Mouse (Mus musculus): ENCODE measurements around the gene Samd8.
A peak's percentile ranks its signal among the peaks of the same experiment; 100 is the strongest.

Gene Samd8

DNA sequence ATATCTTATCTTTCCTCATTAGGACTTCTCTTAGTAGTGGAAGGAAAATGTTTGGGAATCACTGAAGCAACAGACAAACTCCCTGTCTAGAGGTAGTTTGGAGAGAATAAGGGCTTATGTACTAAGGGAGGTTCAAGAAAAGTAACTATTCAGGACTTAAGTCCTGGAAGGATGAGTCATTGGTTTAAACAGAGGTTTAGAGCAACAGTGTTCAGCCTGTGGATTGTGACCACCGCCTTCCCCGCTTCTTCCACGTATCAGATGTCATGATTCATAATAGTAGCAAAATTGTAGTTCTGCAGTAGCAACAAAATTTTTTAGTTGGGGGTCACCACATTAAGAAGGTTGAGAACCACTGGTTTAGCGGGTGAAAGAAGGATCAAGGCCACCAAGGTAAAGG, 50.3 kb downstream of the Samd8 start:
- DNase-seq (ENCODE audit: low spot score) = no peak

DNA sequence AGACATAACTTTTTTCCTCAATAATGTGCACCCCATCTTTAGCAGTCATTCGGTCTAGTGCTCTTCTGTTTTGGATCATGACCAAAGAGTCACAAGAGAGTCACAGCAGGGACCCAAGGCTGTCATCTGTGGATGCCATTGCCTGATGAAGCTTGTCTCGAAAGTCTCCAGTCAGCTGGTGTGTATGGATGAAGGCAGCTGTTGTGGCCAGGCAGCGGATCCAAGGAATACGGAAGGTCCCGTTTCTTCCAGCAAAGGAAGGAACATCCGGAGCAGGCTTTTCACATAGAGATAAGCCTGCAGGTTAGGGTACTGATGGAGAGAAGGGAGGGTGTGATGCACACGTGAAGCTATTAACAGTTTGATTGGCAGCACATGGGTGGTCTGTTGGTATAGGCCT, 51.3 kb downstream of the Samd8 start:
- DNase-seq (ENCODE audit: low spot score) = no peak

DNA sequence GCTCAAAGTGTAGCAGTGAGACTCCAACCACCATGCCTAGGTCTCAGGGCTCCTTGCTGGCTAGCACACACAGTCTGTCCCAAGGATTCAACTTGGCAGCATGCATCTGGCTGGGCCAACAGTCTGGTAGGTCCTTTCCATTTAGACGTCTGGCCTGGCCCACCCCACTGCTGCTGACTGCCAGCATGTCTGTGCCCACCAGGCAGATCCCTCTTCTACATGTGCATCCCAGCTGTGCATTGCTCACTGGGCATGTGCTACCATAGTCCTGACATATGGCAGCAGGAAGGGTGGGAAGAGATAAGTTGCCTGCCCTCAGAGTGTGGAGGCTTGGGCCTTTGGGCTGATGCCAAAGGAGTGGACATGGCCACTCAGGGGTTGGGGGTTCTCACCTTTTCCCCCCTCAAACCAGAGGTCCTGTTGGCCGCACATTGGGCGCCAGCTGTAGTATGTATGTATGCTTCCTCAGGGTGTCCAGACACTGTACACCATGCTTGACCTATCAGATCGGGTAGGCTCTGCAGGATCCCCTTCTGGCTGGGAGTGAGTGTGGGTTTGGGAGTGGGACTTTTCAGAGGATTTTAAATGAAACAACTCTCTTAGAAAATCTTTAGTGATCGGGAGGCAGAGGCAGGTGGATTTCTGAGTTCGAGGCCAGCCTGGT, 52.3 kb downstream of the Samd8 start:
- DNase-seq (ENCODE audit: low spot score) = no peak

DNA sequence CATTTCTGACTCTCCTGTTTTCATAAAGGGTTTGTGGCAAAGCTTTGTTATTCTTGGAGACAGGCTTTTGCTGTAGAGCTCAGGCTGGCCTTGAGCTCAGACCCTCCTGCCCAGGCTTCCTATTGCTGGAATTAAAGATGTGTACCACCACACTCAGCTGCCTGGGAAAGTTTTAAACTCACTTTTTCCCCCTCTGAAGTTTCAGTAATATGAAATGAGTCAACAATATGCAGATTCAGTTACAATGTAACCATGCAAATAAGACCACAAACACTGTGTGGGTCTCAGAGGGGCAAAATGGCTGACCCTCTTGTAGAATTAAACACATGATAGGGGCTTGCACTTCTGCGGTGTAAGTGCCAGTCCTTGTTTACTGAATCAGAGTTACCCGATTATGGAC, 55.9 kb downstream of the Samd8 start:
- DNase-seq (ENCODE audit: low spot score) = no peak

DNA sequence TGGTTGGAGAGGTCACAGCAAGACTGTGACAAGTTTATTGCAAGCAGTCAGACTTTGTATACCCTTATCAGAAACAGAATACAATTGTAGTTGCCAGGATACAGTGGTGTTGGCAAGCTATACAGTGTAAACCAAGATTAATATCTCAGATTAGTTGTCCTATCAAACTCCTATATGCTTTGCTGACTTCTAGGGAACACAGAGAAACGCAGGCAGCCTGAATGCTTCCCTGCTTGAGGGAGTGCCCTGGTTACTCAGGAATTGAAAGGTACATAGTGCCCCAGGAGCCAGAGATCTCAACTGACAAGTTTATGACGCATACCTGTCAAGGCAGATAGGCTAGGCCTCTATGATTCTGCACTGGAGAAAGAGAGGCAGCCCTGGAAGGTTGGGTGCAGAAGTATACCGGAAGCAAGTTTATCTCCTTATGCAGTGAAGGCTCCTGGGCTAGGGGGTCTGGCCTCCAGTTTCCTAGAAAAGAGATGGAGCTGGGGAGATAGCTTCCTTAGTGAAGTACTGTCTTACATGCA, 56.4 kb downstream of the Samd8 start:
- DNase-seq (ENCODE audit: low spot score) = no peak

DNA sequence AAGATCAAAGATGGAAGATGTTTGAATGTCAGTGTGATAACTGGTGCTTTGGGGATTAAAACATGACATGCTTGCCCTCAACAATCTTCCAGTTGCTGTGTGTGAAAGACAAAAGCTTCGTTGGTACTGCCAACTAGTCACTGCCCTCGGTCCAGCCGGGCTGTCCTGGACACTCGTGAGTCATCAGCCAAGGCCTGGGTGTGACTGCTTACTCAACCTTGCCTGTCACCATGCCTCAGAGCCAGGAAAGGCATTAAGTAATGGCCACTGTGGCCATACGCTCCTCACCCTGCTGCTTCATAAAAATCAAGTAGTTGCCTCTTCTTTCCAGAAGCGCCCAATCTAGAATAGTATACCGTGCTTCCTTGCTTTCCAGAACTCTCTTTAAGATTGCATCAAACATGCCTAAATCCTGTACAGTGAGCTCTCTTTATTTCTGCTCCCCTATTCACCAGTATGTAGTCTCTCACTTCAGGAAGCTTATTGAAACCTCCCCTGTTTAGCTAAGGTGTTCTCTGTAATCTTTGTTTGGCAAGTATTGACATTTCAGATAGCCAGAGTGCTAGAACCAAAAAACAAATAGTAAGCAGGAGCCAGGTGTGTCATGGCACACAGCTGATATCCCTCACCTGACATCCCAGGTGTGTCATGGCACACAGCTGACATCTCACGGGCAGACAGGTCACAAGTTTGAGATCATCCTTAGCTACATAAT, 58.0 kb downstream of the Samd8 start:
- no peak for DNase-seq (ENCODE audit: low spot score)

DNA sequence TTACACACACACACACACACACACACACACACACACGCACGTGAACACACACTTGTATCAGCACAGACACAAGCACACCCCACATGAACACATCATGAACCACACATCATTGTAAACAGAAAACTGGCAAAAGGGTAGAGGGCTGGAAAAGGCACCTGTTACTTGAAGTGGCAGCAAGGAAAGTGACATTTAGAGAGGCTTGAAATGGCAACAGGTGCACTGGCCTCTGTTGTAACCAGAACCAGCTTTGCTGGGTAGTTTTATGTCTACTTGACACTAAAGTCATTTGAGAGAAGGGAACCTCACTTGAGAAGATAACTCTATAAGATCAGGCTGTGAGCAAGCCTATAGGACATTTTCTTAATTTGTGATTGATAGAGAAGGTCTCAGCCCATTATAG, 59.1 kb downstream of the Samd8 start:
- DNase-seq (ENCODE audit: low spot score) = no peak

DNA sequence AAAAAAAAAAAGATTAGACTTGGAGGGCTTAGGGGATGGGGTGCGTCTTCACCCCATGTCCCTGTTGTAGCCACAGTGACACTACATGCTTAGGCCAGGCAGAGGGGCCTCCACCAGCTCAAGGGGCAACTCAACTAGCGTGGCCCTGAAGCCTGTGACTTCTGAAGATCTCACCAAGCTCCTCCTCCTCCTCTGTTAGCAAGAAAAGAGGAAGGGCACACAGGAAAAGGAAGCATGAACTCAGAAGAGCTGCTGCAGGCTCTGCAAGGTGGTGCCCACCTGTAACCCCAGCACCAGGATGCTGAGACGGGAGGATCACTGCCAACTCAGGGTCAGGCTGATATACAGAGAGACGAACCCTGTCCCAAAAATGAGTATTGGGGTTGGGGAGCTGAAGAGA, 61.0 kb downstream of the Samd8 start:
- no peak for DNase-seq (ENCODE audit: low spot score)

DNA sequence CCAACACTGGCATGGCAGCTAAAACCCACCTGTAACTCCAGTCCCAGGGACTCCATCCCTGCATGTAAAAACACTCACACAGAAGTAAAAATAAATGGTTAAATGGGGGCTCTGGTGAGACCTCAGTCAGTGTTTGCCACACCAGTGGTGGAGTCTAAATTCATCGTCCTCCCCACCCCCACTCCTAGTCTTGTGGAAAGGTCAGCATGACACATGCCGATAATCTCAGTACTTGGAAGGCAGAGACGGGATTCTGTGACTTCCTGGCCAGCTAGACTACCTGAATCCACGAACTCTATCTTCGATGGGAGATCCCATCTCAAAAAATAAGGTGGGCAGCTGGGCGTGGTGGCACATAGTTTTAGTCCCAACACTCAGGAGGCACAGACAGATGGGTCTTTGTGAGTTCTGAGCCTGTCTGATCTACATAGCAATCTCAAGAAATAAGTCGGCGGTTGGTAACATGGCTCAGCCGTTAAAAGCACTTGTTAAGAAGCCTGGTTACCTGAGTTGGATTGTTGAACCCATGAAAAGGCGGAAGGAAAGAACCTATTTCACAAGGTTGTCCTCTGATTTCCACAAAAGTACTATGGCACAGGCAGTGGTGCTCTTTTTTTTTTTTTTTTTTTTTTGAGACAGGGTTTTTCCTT, 61.5 kb downstream of the Samd8 start:
- no peak for DNase-seq (ENCODE audit: low spot score)

DNA sequence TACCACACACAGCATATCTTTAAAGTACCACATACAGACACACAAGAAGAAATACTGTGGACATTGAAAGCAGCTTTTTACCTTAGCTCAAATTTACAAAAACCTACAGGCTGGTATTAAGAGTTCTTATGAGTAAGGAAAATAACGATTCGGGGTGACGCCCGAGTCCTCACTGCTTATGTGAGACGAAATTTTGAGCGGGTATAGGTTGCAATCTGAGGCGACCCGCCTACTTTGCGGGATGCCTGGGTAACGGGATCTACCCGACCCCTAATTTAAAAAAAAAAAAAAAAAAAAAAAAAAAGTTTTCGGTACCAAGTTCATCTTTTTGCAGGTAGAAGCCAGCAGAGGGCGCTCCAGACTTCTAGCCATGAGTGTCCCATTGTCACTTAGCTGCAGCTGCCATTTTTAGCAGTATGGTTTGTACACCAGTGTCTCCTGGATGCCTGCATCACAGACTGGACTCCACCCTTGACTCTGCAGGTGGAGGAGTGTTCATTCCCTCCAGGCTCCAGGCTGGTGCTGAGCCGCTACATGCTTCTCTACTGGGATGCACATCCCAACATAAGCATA, 62.3 kb downstream of the Samd8 start:
- DNase-seq (ENCODE audit: low spot score) = peak; percentile 80

DNA sequence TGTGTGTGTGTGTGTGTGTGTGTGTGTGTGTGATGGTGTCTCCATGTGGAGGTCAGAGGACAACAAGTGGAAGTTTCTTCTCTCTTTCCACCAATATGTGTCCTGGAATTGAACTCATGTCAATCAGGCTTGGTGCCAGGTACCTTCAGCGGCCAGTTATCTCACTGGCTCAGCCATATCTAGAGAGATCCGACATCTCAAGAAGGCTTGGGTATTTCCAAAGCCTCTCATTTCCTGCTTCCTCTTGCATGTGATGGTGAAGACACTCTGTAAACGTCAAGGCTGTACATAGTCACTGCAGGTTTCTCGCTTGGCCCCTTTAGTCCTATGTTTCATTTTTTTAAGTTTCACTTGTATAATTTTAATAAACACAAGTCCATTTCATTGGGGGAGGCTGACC, 62.9 kb downstream of the Samd8 start:
- no peak for DNase-seq (ENCODE audit: low spot score)

DNA sequence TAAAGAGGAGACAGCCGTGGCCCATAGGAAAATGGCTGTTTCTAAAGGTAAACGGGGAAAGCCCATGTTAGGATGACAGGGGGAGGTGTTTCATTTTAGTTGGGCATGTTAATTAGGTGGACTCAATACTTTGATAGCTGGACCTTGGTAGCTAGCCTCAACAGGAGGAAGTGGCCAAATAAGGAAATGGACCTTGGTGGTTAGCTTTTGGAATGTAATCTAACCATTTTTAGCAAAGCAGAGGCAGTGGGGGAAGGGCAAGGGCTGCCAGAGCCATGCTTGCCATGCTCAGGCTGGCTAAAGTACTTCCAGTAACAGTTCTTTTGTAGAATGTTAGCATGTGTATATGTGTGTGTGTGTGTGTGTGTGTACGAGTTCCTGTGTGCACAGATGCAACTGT, 63.5 kb downstream of the Samd8 start:
- DNase-seq (ENCODE audit: low spot score) = no peak

DNA sequence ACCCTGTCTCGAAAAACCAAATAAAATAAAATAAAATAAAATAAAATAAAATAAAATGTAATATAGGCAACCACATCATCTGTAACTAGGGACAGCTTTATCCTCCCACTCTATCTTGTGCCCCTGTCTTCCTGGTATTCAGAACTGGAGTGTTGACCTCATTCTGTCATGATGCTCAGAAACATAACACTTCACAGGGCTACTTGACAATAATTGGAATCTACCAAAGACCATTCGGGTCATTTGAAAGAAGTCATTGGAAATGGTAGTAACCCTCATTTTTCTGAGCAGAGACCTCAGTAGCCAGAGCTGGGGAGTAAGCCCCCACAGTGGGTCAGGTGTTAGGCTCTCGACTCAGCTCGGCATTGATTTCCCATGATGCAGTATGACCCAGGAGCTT, 64.3 kb downstream of the Samd8 start:
- no peak for DNase-seq (ENCODE audit: low spot score)

DNA sequence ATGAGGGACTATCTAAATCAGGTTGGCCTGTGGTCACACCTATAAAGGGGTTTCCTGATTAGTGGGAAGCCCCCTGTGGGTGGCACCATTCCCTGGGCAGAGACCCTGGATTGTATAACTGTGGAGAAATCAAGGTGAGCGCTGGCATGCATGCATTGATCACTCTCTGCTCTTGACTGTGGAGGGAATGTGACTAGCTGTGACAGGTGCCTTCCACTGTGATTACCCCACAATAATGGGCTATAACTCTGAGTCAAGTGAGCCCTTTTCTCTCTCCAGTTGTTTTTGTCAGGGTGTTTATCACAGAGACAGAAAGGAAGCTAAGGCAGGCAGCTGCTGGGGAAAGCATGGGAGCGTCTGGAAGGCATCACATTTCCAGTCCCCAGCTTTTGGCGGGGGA, 65.9 kb downstream of the Samd8 start:
- no peak for DNase-seq (ENCODE audit: low spot score)

DNA sequence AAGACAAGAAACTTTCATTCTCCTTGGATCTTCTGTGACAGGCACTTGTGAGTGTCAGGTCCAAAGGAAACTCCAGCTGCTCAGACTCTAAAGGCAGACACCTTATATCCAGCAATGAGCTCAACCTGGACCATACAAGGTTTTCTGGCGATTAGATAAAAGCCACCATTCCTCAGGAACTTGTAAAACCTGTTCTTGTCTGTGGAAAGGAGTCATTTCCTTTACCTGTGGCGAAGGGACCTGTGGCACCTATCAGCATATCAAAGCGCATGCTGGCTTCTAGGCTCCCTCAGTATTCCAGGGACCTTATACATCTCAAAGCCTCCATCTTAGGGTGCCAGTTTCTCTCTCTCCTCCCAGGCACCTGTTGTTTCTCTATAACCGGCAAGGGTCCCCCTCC, 67.1 kb downstream of the Samd8 start:
- DNase-seq (ENCODE audit: low spot score) = no peak

DNA sequence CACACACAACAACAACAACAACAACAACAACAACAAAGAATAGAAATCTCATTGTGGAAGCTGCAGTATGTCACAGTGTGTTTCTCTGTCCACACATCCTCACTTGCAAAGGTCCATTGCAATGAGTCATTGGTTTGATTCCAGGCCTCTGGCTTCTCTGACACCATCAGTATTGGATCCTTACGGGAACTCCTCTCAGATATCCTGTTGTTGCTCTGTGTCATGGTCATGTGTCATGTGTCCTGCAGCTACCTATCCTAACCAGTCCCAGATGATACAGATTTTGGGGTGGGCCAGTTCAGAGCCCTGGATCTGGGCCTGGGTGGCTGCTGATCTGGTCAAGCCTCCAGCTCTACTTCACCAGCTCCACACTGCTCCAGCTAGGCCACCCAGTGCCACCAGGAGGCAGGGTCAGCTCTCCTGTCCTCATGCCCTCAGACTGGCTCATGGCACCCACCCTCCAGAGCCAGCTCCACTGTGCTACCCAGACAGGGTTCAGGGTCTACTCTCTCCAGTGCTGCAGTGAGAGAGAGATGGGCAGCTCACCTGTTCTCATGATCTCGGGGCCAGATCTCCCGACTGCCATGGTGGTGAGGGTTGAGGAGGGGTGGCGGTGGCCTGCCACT, 70.7 kb downstream of the Samd8 start:
- DNase-seq (ENCODE audit: low spot score) = no peak

DNA sequence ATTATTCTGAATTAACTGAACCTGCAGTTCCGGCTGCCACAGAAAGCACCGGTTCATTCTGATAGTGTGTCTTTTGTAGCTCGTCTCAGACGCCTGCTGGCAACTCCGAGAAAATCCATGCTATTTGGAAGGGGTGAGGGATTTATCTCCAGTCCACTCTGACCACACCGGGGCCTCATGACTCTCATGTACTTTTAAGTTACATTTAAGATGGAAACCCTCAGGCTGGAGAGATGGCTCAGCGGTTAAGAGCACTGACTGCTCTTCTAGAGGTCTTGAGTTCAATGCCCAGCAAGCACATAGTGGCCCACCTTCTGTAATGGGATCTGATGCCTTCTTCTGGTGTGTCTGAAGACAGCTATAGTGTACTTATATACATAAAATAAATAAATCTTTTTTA, 72.0 kb downstream of the Samd8 start:
- no peak for DNase-seq (ENCODE audit: low spot score)

DNA sequence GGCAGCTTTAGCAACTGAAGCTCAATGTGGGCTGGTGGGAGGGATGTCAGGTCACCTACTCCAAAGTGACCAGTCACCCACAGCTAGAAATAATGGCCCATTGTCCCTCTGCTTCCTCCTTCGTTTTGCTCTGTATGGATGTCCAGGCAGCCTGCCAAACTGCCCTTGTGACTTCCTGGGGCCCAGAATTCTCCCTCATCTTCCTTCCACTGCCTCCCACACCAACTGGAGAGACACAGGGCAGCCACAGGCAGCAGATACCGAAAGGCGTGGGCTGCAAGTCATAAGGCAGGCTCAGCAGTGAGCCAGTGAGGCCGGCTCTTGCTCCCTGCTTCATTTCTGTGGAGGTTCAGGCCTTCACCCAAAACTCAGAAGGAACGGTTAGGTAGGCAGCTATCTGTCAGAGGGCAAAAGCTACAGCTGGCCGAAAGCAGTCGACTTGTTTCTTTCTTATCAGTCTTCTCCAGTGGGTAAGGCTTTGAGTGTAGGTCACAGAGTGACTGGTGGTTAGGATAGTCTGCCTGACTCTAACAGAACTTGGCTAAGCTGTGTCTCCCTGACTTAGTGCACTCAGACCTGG, 72.6 kb downstream of the Samd8 start:
- peak; percentile 92 for DNase-seq (ENCODE audit: low spot score)

DNA sequence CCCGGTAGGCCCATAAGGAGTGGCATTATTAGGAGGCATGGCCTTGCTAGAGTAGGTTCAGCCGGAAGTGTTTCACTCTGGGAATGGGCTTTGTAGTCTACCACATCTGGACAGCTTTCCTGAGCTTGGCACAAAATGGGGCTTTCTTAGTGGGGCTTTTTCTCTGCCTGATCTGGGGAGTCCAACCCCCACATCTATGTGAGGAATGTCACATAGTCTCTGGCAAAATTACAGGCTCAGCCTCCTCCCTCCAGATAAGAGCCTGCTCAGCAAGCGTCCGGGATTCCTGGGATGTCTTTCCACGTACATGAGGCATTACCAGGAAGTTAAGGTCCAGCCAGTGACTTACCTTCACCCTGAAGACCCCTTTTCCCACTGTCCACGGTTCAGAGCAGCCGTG, 73.6 kb downstream of the Samd8 start:
- no peak for DNase-seq (ENCODE audit: low spot score)

DNA sequence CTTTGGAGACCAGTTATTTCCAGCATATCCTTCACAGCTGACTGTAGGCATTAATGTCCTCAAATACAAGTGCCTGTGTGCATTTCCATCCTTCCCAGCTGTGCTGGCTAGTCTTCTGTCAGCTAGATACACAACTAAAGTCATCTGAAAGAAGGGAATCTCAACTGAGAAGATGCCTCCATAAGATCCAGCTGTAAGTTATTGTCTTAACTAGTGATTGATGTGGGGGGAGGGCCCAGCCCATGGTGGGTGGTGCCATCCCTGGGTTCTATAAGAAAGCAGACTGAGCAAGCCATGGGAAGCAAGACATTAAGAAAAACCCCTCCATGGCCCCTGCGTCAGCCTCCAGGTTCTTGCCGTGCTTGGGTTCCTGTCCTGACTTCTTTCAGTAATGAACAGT, 74.6 kb downstream of the Samd8 start, which contains the start of gene Vdac2:
Gene Vdac2, plus strand, starts transcription at position 301 of the 400 bp plus-strand sequence.
- no peak for DNase-seq (ENCODE audit: low spot score)

DNA sequence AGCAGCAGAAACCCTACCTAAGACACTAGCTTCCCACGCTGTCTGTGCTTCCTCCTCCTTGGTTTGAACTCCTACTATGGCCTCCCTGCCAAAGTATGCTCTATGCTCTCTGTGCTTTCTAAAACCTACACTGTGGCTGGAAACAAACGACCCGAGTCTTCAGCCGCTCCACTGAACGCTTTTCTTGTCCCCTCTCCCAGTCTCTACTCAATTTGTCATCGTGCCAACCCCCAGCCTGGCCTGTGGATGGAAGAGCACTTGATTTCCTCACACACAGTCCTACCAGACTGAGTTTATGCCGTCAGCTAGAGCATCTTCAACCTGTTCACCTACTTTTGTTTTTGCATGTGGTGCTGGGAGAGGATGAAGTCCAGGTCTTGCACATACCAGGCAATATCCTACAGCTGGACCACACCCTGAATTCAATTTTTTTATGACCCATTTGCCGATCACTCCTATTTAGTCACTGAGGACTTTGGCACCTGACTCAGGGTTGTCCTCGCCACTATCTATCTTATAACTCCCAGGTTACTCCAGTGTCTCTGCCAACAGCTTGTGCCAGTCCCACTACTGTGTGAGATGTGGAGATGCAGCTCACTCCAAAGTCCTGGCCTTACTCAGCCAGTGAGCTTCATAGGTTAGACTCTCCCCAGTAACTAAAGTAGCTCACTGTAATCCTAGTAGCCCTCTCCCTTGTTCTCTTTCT, 75.6 kb downstream of the Samd8 start:
- no peak for DNase-seq (ENCODE audit: low spot score)
